Mouse (Mus musculus): ENCODE results near the gene Ints5. TPM values are rescaled to one million over a fixed set of nuclear protein-coding genes. Genes with fewer than 3 reads are reported as not detected.

Ints5 gene
- polyA plus RNA-seq, 1 experiment = 26.9 TPM

Other genes with a start within 250 kb of the Ints5 start
- 2.7 and 3.2 TPM in 2 replicates for gene Chrm1, start 229.2 kb upstream of the Ints5 start, polyA plus RNA-seq (2012; rRNA removed)
- gene Slc3a2, start 169.6 kb upstream of the Ints5 start, polyA plus RNA-seq (2012; rRNA removed) = 194 and 323 TPM in 2 replicates
- 33.3 and 39.9 TPM in 2 replicates for gene Wdr74, start 157.2 kb upstream of the Ints5 start, polyA plus RNA-seq (2012; rRNA removed)
- gene 1700092M07Rik, start 152.3 kb upstream of the Ints5 start, polyA plus RNA-seq (2012; rRNA removed) = not detected in 2 replicates
- 71.7 and 97.3 TPM in 2 replicates for gene Stx5a, start 151.6 kb upstream of the Ints5 start, polyA plus RNA-seq (2012; rRNA removed)
- 79.1 and 92.6 TPM in 2 replicates for gene Nxf1, start 135.9 kb upstream of the Ints5 start, polyA plus RNA-seq (2012; rRNA removed)
- gene Tmem223, start 122.0 kb upstream of the Ints5 start, polyA plus RNA-seq (2012; rRNA removed) = 107 and 131 TPM in 2 replicates
- 107 and 122 TPM in 2 replicates for gene Tmem179b, start 118.5 kb upstream of the Ints5 start, polyA plus RNA-seq (2012; rRNA removed)
- 7.8 and 8.1 TPM in 2 replicates for gene Taf6l, start 106.6 kb upstream of the Ints5 start, polyA plus RNA-seq (2012; rRNA removed)
- 46.2 and 53.1 TPM in 2 replicates for gene Polr2g, start 94.4 kb upstream of the Ints5 start, polyA plus RNA-seq (2012; rRNA removed)
- 1.8 TPM in 2 replicates for gene Zbtb3, start 90.5 kb upstream of the Ints5 start, polyA plus RNA-seq (2012; rRNA removed)
- 14.8 and 23.6 TPM in 2 replicates for gene Ttc9c, start 73.7 kb upstream of the Ints5 start, polyA plus RNA-seq (2012; rRNA removed)
- 16.3 and 21.8 TPM in 2 replicates for gene Hnrnpul2, start 73.0 kb upstream of the Ints5 start, polyA plus RNA-seq (2012; rRNA removed)
- gene AC129217.1, start 63.2 kb upstream of the Ints5 start, polyA plus RNA-seq (2012; rRNA removed) = 2.4 and 4.4 TPM in 2 replicates
- gene Bscl2, start 55.5 kb upstream of the Ints5 start, polyA plus RNA-seq (2012; rRNA removed) = 79.8 and 82.1 TPM in 2 replicates
- gene Gng3, start 53.8 kb upstream of the Ints5 start, polyA plus RNA-seq (2012; rRNA removed) = 1.4 and 1.6 TPM in 2 replicates
- 0.74 and 0.84 TPM in 2 replicates for gene Lrrn4cl, start 42.2 kb upstream of the Ints5 start, polyA plus RNA-seq (2012; rRNA removed)
- gene Ubxn1, start 21.5 kb upstream of the Ints5 start, polyA plus RNA-seq (2012; rRNA removed) = 82.6 and 86.1 TPM in 2 replicates
- 19.7 and 23.4 TPM in 2 replicates for gene Uqcc3, start 12.1 kb upstream of the Ints5 start, polyA plus RNA-seq (2012; rRNA removed)
- 2.2 and 2.3 TPM in 2 replicates for gene Lbhd1, start 9.3 kb upstream of the Ints5 start, polyA plus RNA-seq (2012; rRNA removed)
- not detected in 2 replicates for gene Gm49403, start 9.1 kb upstream of the Ints5 start, polyA plus RNA-seq (2012; rRNA removed)
- gene 1810009A15Rik, start 4.2 kb upstream of the Ints5 start, polyA plus RNA-seq (2012; rRNA removed) = 17.7 and 21.0 TPM in 2 replicates
- gene Gm49416, start 4.1 kb upstream of the Ints5 start, polyA plus RNA-seq (2012; rRNA removed) = not detected in 2 replicates
- gene Ganab, start 5.1 kb downstream of the Ints5 start, polyA plus RNA-seq (2012; rRNA removed) = 104 and 157 TPM in 2 replicates
- 66.6 and 72.2 TPM in 2 replicates for gene B3gat3, start 27.4 kb downstream of the Ints5 start, polyA plus RNA-seq (2012; rRNA removed)
- 6.8 and 8.9 TPM in 2 replicates for gene Rom1, start 36.4 kb downstream of the Ints5 start, polyA plus RNA-seq (2012; rRNA removed)
- gene Eml3, start 36.5 kb downstream of the Ints5 start, polyA plus RNA-seq (2012; rRNA removed) = 24.3 and 32.1 TPM in 2 replicates
- 30.6 and 32.3 TPM in 2 replicates for gene Mta2, start 48.9 kb downstream of the Ints5 start, polyA plus RNA-seq (2012; rRNA removed)
- 13.6 and 18.5 TPM in 2 replicates for gene Tut1, start 60.8 kb downstream of the Ints5 start, polyA plus RNA-seq (2012; rRNA removed)
- 302 and 315 TPM in 2 replicates for gene Eef1g, start 74.0 kb downstream of the Ints5 start, polyA plus RNA-seq (2012; rRNA removed)
- 11.2 and 19.9 TPM in 2 replicates for gene Ahnak, start 96.3 kb downstream of the Ints5 start, polyA plus RNA-seq (2012; rRNA removed)
- 0.45 and 1.1 TPM in 2 replicates for gene Scgb1a1, start 195.0 kb downstream of the Ints5 start, polyA plus RNA-seq (2012; rRNA removed)
- gene Asrgl1, start 242.6 kb downstream of the Ints5 start, polyA plus RNA-seq (2012; rRNA removed) = 0.79 and 0.96 TPM in 2 replicates

Data from large intestine, adult 2 months (tissue).